Mouse (Mus musculus) cerebellum, postnatal 36 days (tissue): ENCODE data around the gene Ang.
A peak's percentile ranks its signal among the peaks of the same experiment; 100 is the strongest.

Source experiments
- DNase-seq, 2 experiments: peaks; one replicate each; pipeline ENCODE4 v3.0.0; 2021 to 2022; ENCODE audit warnings: mixed read lengths in 2 of 2

The Ang gene

GRCm38 (mm10) chr14:51088970-51089673, 1.8 kb upstream of the Ang start:
- DNase-seq = peak; percentile 95 to 100

GRCm38 (mm10) chr14:51089674-51090076, 1.3 kb upstream of the Ang start:
- no peak for DNase-seq

GRCm38 (mm10) chr14:51090077-51090781, 721 bp upstream of the Ang start:
- peak; percentile 76 to 88 for DNase-seq

- no peak for DNase-seq
These were observed 1.2 kb downstream of the Ang start for GRCm38 (mm10) chr14:51092073-51092620.

GRCm38 (mm10) chr14:51093496-51093895, 2.5 kb downstream of the Ang start:
- no peak for DNase-seq

- DNase-seq = no peak
These were observed 3.3 kb downstream of the Ang start for GRCm38 (mm10) chr14:51094096-51094875.

- DNase-seq = no peak
These were observed 4.0 kb downstream of the Ang start for GRCm38 (mm10) chr14:51094921-51095320.

GRCm38 (mm10) chr14:51095736-51096524, 5.0 kb downstream of the Ang start:
- DNase-seq = no peak

GRCm38 (mm10) chr14:51098300-51098699, 7.3 kb downstream of the Ang start:
- DNase-seq = peak; percentile 61 to 89

GRCm38 (mm10) chr14:51098921-51099320, 8.0 kb downstream of the Ang start:
- DNase-seq = no peak

- DNase-seq = no peak
These were observed 10.3 kb downstream of the Ang start for GRCm38 (mm10) chr14:51101284-51101683.

- peak; percentile 69 to 74 for DNase-seq
These were observed 12.3 kb downstream of the Ang start for GRCm38 (mm10) chr14:51103217-51103616.

GRCm38 (mm10) chr14:51104366-51104765, 13.4 kb downstream of the Ang start:
- DNase-seq = no peak

- DNase-seq = no peak
These were observed 15.6 kb downstream of the Ang start for GRCm38 (mm10) chr14:51106449-51106967.

GRCm38 (mm10) chr14:51111966-51112365, 21.0 kb downstream of the Ang start:
- no peak for DNase-seq

- no peak for DNase-seq
These were observed 22.5 kb downstream of the Ang start for GRCm38 (mm10) chr14:51113476-51113875.

GRCm38 (mm10) chr14:51113916-51114560, 23.1 kb downstream of the Ang start, which contains the start of gene Eddm3b:
TSS of gene Eddm3b (plus strand) at chr14:51114426.
- DNase-seq = no peak

GRCm38 (mm10) chr14:51125684-51126083, 34.7 kb downstream of the Ang start:
- DNase-seq = no peak

- DNase-seq = no peak
These were observed 36.8 kb downstream of the Ang start for GRCm38 (mm10) chr14:51127648-51128258.

GRCm38 (mm10) chr14:51128775-51129623, 38.0 kb downstream of the Ang start:
- DNase-seq = no peak
